Mouse (Mus musculus) lung, embryonic 16.5 days (tissue): ENCODE data around the gene Cdc34. TPM values are rescaled to one million over a fixed set of nuclear protein-coding genes. Genes with fewer than 3 reads are reported as not detected.

ENCODE experiments used
- ATAC-seq: fragments of 200-750 bp; cut with Nextera tagmentation; 2 replicates; pipeline ENCODE4 v1.8.0; 2017; ENCODE audit warnings: low read depth, mild to moderate bottlenecking, moderate library complexity
- H3K27ac ChIP-seq: fragments of 300-500 bp; sonication (generic); 2 replicates; pipeline ENCODE4 v1.5.1; 2014; ENCODE audit warnings: mild to moderate bottlenecking, control low read depth, low read length
- H3K27me3 ChIP-seq: fragments of 300-500 bp; sonication (generic); 2 replicates; pipeline ENCODE4 v1.6.1; 2014; ENCODE audit warnings: low read depth, low read length, mixed read lengths; ENCODE audit not compliant: control insufficient read depth, insufficient read depth
- H3K36me3 ChIP-seq: fragments of 300-500 bp; sonication (generic); 2 replicates; pipeline ENCODE4 v1.6.1; 2014; ENCODE audit warnings: low read length; ENCODE audit not compliant: control insufficient read depth, insufficient read depth
- H3K4me1 ChIP-seq: fragments of 300-500 bp; sonication (generic); replicated peaks from 2 replicates; pipeline ENCODE4 v1.6.1; 2014; ENCODE audit warnings: low read length, mixed read lengths; ENCODE audit not compliant: control insufficient read depth, insufficient read depth
- H3K4me2 ChIP-seq: fragments of 300-500 bp; sonication (generic); 2 replicates; pipeline ENCODE4 v1.6.1; 2014; ENCODE audit warnings: low read depth, low read length, control low read depth
- H3K4me3 ChIP-seq: fragments of 300-500 bp; sonication (generic); 2 replicates; pipeline ENCODE4 v1.5.1; 2014; ENCODE audit warnings: mild to moderate bottlenecking, low read length, control low read depth
- H3K9ac ChIP-seq: fragments of 300-500 bp; sonication (generic); 2 replicates; pipeline ENCODE4 v1.6.1; 2014; ENCODE audit warnings: low read length, control low read depth
- H3K9me3 ChIP-seq: fragments of 300-500 bp; sonication (generic); 2 replicates; pipeline ENCODE4 v1.6.1; 2016; ENCODE audit warnings: low read length; ENCODE audit not compliant: control insufficient read depth
- WGBS: fragments of 180-500 bp; shearing (Covaris S2); extraction: QIAGEN DNeasy Blood & Tissue Kit; methylation state at CpG from one replicate; pipeline ENCODE4 v1.1.7; 2014; 5-methylcytosine and 5-hydroxymethylcytosine counted together
- polyA plus RNA-seq: library from polyadenylated mRNA; unstranded; fragments of >200 nt; fragmentation: Nextera tagmentation; extraction: Ambion mirVana; gene quantifications from 2 replicates; pipeline ENCODE4 v1.2.1, GENCODE M21; 2015

Cdc34 gene
- polyA plus RNA-seq, 1 experiment from 2014 or later, result 68.9 TPM

DNA sequence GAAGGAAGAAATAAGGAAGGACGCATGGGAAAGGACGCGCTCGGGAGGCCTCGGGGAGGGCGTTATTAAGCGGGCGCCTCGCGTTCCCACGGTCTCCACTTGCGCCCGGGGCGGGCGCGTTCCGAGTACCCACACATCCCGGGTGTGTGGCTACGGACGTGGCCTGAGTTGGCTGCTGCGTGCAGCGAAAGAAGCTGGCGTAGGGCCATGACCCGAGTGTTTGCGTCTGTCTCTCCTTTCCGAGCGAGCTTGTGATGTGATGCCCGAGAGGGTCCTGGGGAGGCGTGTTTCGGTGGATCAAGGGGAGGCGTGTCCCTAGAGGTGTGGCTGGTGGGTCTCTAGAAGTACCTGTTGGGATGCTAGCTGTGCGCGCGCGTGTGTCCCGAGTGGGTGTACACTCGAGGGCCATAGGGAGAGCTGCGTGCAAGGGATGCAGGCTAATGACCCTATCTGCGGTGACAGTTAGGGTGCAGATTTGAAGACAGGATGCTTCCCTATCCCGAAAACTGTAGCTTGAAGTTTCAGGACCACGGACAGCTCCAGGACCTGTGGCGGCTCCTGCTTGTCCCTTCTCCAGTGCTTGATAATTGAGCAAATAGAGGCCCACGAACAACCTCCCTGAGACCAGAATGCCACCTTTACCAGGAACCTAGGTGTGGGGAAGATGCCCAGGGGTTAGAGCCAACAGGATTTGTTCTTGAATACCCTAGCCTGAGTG is 35.8 kb downstream of the Cdc34 start:
- Histone ChIP-seq H3K27me3 (peaks cover 37% of the 10 kb centered on the region), H3K9me3 (no peaks in the 10 kb centered on the region), H3K27ac (no peak overlapping the region)

DNA sequence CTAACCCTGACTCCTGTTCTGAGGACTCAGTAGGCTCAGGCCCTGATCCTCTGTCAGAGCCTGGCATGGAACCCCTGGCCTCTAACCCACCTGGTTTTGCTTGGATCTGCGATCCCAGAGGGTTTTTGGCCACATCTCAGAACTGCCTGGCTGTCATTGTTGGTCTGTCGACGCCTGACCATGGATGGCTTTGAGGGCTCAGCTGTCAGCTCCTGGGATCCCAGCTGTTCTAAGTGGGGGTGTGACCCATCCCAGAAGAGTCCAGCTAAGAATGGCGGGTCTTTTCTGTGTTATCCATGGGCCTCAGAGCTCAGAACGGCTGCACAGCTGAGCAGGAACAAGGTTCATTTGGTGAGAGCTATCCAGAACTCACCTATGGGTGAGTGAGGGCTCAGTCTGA is 39.1 kb downstream of the Cdc34 start:
- Histone ChIP-seq H3K27ac (no peak overlapping the region), H3K36me3 (no peaks in the 10 kb centered on the region), H3K4me1 (peaks cover 13% of the 10 kb centered on the region), H3K9ac (no peak overlapping the region), H3K9me3 (no peaks in the 10 kb centered on the region), H3K4me2 (no peak overlapping the region), H3K27me3 (peaks cover 24% of the 10 kb centered on the region), H3K4me3 (no peak overlapping the region)
- no peak for ATAC-seq
- 52% methylated on average over 5 of the region's 5 CpGs for WGBS

More for the DNA sequence above, 35.8 kb downstream of the Cdc34 start:
- Histone ChIP-seq H3K9ac (no peak overlapping the region), H3K36me3 (no peaks in the 10 kb centered on the region), H3K4me1 (peaks cover 13% of the 10 kb centered on the region), H3K4me3 (peak overlapping the region; percentile 14; the same call in 1 of the 2 replicates), H3K4me2 (peak overlapping the region; percentile 79; the same call in 1 of the 2 replicates)
- 5% methylated on average over 43 of the region's 43 CpGs for WGBS
- ATAC-seq, result no peak

DNA sequence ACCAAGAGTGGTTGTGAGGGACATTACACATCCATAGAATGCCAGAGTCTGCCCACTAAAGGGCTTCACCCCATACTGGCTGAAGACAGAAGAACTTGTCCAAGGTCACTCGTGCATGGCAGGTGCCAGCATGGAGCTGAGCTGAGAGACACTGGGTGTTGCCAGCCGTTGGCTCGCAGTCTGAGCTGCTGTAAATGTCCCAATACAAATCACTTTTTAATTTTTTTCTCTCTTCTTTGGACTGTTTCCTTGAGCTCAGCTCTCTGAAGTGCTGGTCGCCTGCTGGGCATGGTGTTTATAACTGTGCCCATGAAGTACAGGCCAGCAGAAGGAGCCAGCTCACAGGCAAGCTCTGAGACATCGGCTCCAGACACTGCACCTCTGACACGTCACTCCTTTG is 41.1 kb downstream of the Cdc34 start:
- H3K27ac ChIP-seq, result no peak overlapping the region
- H3K4me2 ChIP-seq, result no peak overlapping the region
- peaks cover 5% of the 10 kb centered on the region; the same call in 1 of the 2 replicates for H3K27me3 ChIP-seq
- H3K4me1 ChIP-seq, result no peaks in the 10 kb centered on the region
- H3K9ac ChIP-seq, result no peak overlapping the region
- H3K36me3 ChIP-seq, result no peaks in the 10 kb centered on the region
- no peak for ATAC-seq
- H3K4me3 ChIP-seq, result no peak overlapping the region
- WGBS, result 57% methylated on average over 6 of the region's 6 CpGs
- no peaks in the 10 kb centered on the region for H3K9me3 ChIP-seq

- Histone ChIP-seq H3K9ac (no peak overlapping the region), H3K27ac (no peak overlapping the region), H3K27me3 (no peaks in the 10 kb centered on the region; the same call in 1 of the 2 replicates), H3K4me2 (no peak overlapping the region), H3K4me1 (no peaks in the 10 kb centered on the region), H3K36me3 (no peaks in the 10 kb centered on the region), H3K4me3 (no peak overlapping the region), H3K9me3 (no peaks in the 10 kb centered on the region)
- 71% methylated on average over 7 of the region's 7 CpGs for WGBS
- no peak for ATAC-seq
Measured at GRCm38 (mm10) chr10:79723692-79724091, 41.7 kb downstream of the Cdc34 start.

DNA sequence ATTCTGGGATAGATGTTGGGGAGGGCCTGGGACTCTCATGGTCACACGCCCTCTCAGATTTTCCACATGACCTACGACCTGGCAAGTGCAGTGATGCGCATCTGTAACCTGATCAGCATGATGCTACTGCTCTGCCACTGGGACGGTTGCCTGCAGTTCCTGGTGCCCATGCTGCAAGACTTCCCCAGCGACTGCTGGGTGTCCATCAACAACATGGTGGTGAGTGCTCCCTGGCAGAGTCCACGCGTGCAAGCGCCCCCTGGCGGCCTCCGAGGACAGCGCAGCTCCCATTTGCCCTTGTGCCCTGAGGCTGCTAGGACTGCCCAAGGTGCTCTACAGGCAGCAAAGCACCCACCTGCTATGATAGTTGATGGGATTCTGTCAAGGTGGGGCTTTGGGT is 44.1 kb downstream of the Cdc34 start:
- no peak for ATAC-seq
- 35% methylated on average over 11 of the region's 11 CpGs for WGBS
- Histone ChIP-seq H3K4me3 (no peak overlapping the region), H3K9me3 (no peaks in the 10 kb centered on the region), H3K4me2 (no peak overlapping the region), H3K36me3 (no peaks in the 10 kb centered on the region), H3K27me3 (no peaks in the 10 kb centered on the region), H3K27ac (no peak overlapping the region), H3K9ac (no peak overlapping the region), H3K4me1 (no peaks in the 10 kb centered on the region)

- no peak overlapping the region for H3K27ac ChIP-seq
- peaks cover under 1% of the 10 kb centered on the region; the same call in 1 of the 2 replicates for H3K36me3 ChIP-seq
- H3K9ac ChIP-seq, result no peak overlapping the region
- H3K27me3 ChIP-seq, result no peaks in the 10 kb centered on the region
- H3K4me3 ChIP-seq, result no peak overlapping the region
- no peak for ATAC-seq
- no peaks in the 10 kb centered on the region for H3K9me3 ChIP-seq
- 65% methylated on average over 28 of the region's 28 CpGs for WGBS
- H3K4me1 ChIP-seq, result no peaks in the 10 kb centered on the region
- H3K4me2 ChIP-seq, result no peak overlapping the region
Measured at GRCm38 (mm10) chr10:79728323-79729249, 46.6 kb downstream of the Cdc34 start.

- Histone ChIP-seq H3K27me3 (no peaks in the 10 kb centered on the region), H3K9ac (no peak overlapping the region), H3K4me2 (no peak overlapping the region), H3K27ac (no peak overlapping the region), H3K4me1 (no peaks in the 10 kb centered on the region), H3K4me3 (no peak overlapping the region), H3K36me3 (peaks cover 9% of the 10 kb centered on the region), H3K9me3 (no peaks in the 10 kb centered on the region)
- WGBS, result 66% methylated on average over 13 of the region's 13 CpGs
- ATAC-seq, result 0 out of 2 replicates have a peak, but pooled peaks have one; percentile 51
Measured at GRCm38 (mm10) chr10:79729357-79729965, 47.5 kb downstream of the Cdc34 start.

DNA sequence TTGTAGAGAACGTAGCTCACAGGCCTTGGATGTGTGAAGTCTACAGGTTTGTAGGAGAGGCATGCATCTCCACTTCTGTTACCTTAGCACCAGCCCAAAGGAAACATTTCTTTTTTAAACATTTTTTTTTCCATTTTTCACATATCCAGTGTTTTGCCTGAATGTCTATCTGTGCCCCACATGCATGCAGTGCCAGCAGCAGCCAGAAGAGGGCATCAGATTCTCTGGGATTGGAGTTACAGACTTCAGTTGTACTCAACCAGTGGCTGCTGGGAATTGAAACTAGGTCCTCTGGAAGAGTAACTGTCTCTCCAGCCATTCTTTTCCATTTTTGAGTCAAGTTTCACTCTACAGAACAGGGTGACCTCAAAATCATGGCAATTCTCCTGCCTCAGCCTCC is 50.5 kb downstream of the Cdc34 start:
- Histone ChIP-seq H3K36me3 (peaks cover 32% of the 10 kb centered on the region), H3K4me3 (no peak overlapping the region), H3K4me2 (no peak overlapping the region), H3K27me3 (peaks cover 3% of the 10 kb centered on the region; the same call in 1 of the 2 replicates), H3K9me3 (peaks cover 19% of the 10 kb centered on the region), H3K27ac (no peak overlapping the region), H3K4me1 (no peaks in the 10 kb centered on the region), H3K9ac (no peak overlapping the region)
- WGBS, result 95% methylated on average over 1 of the region's 1 CpGs
- no peak for ATAC-seq

DNA sequence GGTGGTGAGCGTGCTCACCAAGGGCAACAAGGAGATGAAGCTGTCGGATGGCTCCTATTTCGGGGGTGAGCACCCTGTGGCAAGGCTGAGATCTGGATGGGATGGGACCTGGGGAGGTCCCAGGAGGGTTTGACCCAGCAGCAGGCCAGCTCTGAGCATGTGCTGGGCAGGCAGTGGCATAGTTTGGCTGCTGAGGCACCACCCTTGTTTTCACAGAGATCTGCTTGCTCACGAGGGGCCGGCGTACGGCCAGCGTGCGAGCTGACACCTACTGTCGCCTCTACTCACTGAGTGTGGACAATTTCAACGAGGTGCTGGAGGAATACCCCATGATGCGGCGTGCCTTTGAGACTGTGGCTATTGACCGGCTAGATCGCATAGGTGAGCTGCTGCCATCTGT is 51.9 kb downstream of the Cdc34 start:
- Histone ChIP-seq H3K36me3 (peaks cover 46% of the 10 kb centered on the region), H3K9ac (no peak overlapping the region), H3K27ac (no peak overlapping the region)

More for the DNA sequence above, 51.9 kb downstream of the Cdc34 start:
- Histone ChIP-seq H3K4me3 (no peak overlapping the region), H3K4me2 (no peak overlapping the region), H3K27me3 (peaks cover 3% of the 10 kb centered on the region; the same call in 1 of the 2 replicates), H3K4me1 (no peaks in the 10 kb centered on the region), H3K9me3 (peaks cover 31% of the 10 kb centered on the region)
- no peak for ATAC-seq
- WGBS, result 92% methylated on average over 15 of the region's 15 CpGs
